Mouse (Mus musculus): Measurements from ENCODE around the gene Cdk2ap2.
"Not testable (repeated sequence)": the region's sequence is repeated elsewhere in the genome, so short reads cannot be mapped to it uniquely, and the experiment has no call there.

The Cdk2ap2 gene

DNA sequence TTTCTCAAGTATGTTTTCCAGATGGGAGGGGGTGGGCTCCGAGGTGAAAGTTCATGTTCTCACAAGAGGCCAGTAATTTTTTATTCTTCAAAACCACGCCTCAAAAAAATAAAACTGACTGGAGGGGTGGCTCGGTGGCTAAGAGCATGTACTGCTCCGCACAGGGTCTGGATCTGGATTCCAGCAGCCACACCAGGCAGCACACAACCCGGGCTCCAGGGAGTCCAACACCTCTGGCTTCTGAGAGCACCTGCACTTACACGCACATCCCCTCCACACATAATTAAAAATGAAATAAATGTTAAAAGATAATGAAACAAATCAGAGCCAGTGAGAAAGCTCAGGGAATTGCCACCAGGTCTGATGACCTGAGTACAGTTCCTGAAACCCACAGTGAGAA lies 30.7 kb upstream of the Cdk2ap2 start:
- no peak for DNase-seq (ENCODE audit: extremely low read depth, low read depth, low spot score)

- DNase-seq (ENCODE audit: extremely low read depth, low read depth, low spot score): no peak
These were observed 30.1 kb upstream of the Cdk2ap2 start for GRCm38 (mm10) chr19:4066877-4067276.

GRCm38 (mm10) chr19:4068242-4068641 lies 28.7 kb upstream of the Cdk2ap2 start:
- DNase-seq (ENCODE audit: extremely low read depth, low read depth, low spot score): not testable (repeated sequence)

DNA sequence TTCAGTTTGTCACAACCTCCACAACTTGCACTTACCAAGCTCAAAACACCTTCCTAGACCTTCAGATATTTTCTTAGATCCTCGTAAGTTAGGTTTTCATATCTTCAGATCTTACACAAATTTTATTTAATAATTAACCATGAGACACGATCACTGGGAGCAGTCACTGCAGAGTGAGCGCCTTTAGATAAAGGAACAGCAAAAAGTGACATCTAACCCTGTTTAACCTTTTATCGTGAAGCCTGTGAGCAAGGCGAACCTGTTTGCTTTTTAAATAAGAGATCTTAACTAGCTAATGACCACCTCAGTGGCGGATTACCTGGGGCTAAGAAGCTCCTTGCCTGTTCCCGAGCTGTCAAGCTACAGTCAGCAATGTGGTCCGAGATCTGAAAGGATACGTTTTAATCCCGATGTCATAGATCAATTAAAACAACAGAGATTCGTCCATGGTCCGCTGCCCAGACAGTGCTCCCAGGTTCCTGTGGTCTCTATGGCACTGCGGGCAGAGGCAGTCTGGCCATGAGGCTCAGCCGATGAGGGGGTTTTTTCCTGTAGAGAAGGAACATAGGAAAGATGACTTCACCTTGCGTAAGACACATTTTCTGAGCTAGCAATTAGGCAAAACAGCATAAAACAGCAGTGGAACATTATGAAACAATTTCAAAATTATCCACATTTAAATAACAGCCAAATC lies 28.1 kb upstream of the Cdk2ap2 start:
- no peak for DNase-seq (ENCODE audit: extremely low read depth, low read depth, low spot score)

- DNase-seq (ENCODE audit: extremely low read depth, low read depth, low spot score): no peak
These were observed 26.7 kb upstream of the Cdk2ap2 start for GRCm38 (mm10) chr19:4070311-4070710.

GRCm38 (mm10) chr19:4070756-4071155 lies 26.2 kb upstream of the Cdk2ap2 start:
- DNase-seq (ENCODE audit: extremely low read depth, low read depth, low spot score): no peak

- DNase-seq (ENCODE audit: extremely low read depth, low read depth, low spot score): no peak
These were observed 25.6 kb upstream of the Cdk2ap2 start for GRCm38 (mm10) chr19:4071406-4071805.

DNA sequence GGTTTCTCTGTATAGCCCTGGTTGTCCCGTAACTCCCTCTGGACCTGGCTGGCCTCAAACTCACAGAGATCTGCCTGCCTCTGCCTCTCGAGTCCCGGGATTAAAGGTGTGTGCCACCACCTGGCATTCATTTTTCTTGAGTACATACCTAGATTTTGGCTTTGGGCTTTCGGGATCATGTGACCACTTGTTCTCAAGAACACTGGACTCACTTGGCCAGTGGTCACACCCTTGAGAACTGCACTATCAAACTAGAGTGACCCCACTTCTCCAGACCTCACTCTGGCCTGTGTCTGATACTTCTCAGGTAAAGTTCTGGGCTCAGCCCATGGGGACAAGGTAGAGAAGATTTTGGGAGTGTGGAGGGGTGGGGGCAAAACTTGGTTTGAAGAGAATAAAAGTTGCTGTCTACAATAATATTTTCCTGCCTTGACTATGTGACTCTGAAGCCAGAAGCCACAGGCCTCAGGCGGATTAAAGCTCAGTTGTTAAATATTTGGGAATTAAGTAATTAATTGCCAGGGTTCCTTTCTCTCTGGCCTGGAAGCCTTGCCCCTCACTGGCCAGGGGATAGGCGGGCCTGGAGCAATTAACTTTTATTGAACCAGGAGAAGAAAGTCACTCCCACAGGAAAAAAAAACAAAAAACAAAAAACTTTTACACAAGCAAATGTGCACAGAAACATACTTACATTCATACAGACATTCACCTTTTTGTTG lies 24.1 kb upstream of the Cdk2ap2 start:
- no peak for DNase-seq (ENCODE audit: extremely low read depth, low read depth, low spot score)

- no peak for DNase-seq (ENCODE audit: extremely low read depth, low read depth, low spot score)
These were observed 21.5 kb upstream of the Cdk2ap2 start for GRCm38 (mm10) chr19:4075531-4075930.

- DNase-seq (ENCODE audit: extremely low read depth, low read depth, low spot score): no peak
These were observed 17.4 kb upstream of the Cdk2ap2 start for GRCm38 (mm10) chr19:4079594-4079993.

GRCm38 (mm10) chr19:4080511-4081009 lies 16.4 kb upstream of the Cdk2ap2 start:
- no peak for DNase-seq (ENCODE audit: extremely low read depth, low read depth, low spot score)

DNA sequence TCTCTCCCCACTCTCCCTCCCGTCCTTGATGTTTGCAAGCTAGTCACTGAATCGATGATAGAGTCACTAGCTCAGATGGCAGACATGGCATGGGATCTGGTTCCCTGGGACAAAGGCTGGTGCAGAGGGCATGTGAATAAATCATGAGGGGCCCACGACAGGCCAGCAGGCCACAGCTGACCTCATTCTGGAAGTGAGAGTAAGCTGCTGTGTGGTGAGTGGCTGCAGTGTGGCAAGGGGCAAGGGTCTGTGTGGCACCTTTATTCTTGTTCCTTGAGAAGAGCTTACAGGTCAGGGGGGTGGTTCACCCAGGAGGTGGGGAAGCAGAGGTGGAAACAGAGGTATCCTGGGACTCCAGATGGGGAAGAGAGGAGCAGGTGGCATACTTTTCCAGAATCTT lies 15.6 kb upstream of the Cdk2ap2 start, which contains the start of gene Cabp2:
TSS of gene Cabp2 (plus strand) at position 185 of the 400 bp plus-strand sequence.
- no peak for DNase-seq (ENCODE audit: extremely low read depth, low read depth, low spot score)

GRCm38 (mm10) chr19:4082219-4082965 lies 14.6 kb upstream of the Cdk2ap2 start:
- DNase-seq (ENCODE audit: extremely low read depth, low read depth, low spot score): no peak

- no peak for DNase-seq (ENCODE audit: extremely low read depth, low read depth, low spot score)
These were observed 13.7 kb upstream of the Cdk2ap2 start for GRCm38 (mm10) chr19:4083316-4083715.

DNA sequence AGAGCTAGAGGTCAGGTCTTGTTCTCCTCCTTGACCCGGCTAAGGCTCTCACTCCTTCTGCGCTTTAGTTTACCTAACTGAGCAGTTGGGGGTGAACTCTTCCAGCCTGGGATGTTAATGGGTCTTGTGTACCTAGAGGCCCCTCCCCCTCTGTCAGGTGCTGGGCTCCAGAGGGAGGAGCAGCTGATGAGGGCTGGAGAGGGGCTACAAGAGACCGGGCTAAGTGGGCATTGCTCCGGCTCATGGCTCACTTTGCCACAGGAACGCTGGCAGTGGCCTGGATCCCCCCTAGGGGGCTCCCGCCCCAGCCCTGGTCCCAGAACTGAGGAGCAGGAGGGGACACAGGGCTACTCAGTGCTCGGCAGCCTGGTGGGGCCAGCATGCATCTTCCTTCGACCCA lies 13.2 kb upstream of the Cdk2ap2 start:
- DNase-seq (ENCODE audit: extremely low read depth, low read depth, low spot score): no peak

- DNase-seq (ENCODE audit: extremely low read depth, low read depth, low spot score): no peak
These were observed 12.0 kb upstream of the Cdk2ap2 start for GRCm38 (mm10) chr19:4084984-4085383.

DNA sequence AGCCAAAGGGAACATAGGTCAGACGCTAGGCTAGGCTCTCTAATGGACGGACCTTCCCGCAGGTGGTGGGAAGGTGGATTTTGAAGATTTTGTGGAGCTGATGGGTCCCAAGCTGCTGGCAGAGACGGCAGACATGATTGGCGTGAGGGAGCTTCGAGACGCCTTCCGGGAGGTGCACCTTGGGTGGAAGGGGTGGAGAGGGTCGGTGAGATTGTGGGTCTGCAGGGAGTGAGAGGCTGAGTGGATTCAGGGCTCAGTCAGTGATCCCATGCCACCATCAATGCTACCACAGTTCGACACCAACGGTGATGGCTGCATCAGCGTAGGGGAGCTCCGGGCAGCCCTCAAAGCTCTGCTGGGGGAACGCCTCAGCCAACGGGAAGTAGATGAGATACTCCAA lies 10.8 kb upstream of the Cdk2ap2 start:
- DNase-seq (ENCODE audit: extremely low read depth, low read depth, low spot score): no peak

DNA sequence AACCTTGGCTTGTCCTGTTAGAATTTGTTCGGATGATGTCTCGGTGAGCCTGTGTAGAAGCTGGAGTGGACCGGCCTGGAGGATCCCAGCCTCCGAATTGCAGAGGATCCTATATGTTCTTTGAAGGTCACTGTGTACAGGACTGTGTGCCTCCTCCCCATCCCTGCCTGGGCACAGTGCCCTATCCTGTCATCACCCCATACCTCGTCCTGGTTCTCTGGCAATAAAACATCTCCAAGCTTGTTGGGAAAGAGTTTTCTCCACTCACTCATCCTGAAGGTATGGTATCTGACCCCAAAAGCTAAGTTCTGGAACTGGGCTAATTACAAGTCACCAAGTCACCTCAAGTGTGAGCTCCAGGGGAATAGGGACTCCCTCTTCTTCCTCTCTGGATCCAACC lies 9.9 kb upstream of the Cdk2ap2 start:
- no peak for DNase-seq (ENCODE audit: extremely low read depth, low read depth, low spot score)

GRCm38 (mm10) chr19:4088146-4088545 lies 8.8 kb upstream of the Cdk2ap2 start:
- no peak for DNase-seq (ENCODE audit: extremely low read depth, low read depth, low spot score)

GRCm38 (mm10) chr19:4089128-4089527 lies 7.9 kb upstream of the Cdk2ap2 start:
- DNase-seq (ENCODE audit: extremely low read depth, low read depth, low spot score): no peak

GRCm38 (mm10) chr19:4090446-4090845 lies 6.5 kb upstream of the Cdk2ap2 start:
- DNase-seq (ENCODE audit: extremely low read depth, low read depth, low spot score): no peak

GRCm38 (mm10) chr19:4091383-4091782 lies 5.6 kb upstream of the Cdk2ap2 start:
- DNase-seq (ENCODE audit: extremely low read depth, low read depth, low spot score): no peak
